Mouse (Mus musculus): ENCODE measurements at regions not wholly inside any gene's neighbourhood (a gene's known extent, or its start where the extent isn't known, plus 50 kb on each side); places are given as distances from the start of the nearest gene placed in this dataset.

DNA sequence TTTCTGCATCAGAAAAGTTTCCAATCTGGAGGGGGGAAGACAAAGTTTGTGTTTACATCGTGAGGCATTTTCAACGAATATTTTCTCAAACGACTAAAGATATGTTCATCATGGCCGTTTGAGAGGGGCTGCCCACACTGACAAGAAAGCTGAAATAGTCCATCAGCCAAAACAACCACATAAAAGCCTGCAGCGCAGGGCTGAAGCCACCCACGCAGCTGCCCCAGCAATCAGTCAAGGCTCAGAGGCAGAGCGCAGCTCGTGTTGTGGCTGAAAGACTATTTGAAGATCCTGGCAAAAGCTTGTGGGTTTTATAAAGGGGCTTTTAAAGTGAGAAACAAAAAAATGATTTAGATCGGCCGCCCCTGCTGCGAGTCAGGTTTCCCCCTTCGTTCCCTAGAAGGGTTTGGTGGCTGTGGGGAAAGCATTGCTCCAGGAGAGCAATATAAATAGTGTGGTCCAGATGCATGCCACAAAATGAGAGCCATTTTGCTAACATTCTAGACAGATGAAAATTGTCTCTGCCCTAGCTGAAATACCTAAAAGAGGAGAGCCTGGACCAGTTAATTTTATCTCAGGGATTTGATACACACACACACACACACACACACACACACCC, 105.0 kb upstream of the Otud4 start:
- Histone ChIP-seq H3K4me1 (replicated peaks; ENCODE audit: control insufficient read depth, insufficient read depth, low read length) (no peaks in the 10 kb centered on the region), H3K27ac (ENCODE audit: low read length) (no peak overlapping the region), H3K36me3 (ENCODE audit: control insufficient read depth, insufficient read depth, low read length) (no peaks in the 10 kb centered on the region), H3K9me3 (ENCODE audit: control insufficient read depth, low read length) (no peaks in the 10 kb centered on the region), H3K27me3 (ENCODE audit: control insufficient read depth, insufficient read depth, low read depth, low read length) (no peaks in the 10 kb centered on the region), H3K4me2 (ENCODE audit: low read depth, low read length) (no peak overlapping the region), H3K4me3 (ENCODE audit: low read length) (no peak overlapping the region), H3K9ac (ENCODE audit: low read length) (no peak overlapping the region)
- ATAC-seq (ENCODE audit: low read depth): no peak
- WGBS: 47% methylated on average over 12 of the region's 12 CpGs

- ATAC-seq (ENCODE audit: low read depth): no peak
- H3K36me3 ChIP-seq (ENCODE audit: control insufficient read depth, insufficient read depth, low read length): no peaks in the 10 kb centered on the region
- no peak overlapping the region for H3K9ac ChIP-seq (ENCODE audit: low read length)
- H3K27me3 ChIP-seq (ENCODE audit: control insufficient read depth, insufficient read depth, low read depth, low read length): no peaks in the 10 kb centered on the region
- no peaks in the 10 kb centered on the region for H3K4me1 ChIP-seq (replicated peaks; ENCODE audit: control insufficient read depth, insufficient read depth, low read length)
- WGBS: 26% methylated on average over 4 of the region's 4 CpGs
- H3K27ac ChIP-seq (ENCODE audit: low read length): no peak overlapping the region
- H3K4me3 ChIP-seq (ENCODE audit: low read length): no peak overlapping the region
- no peak overlapping the region for H3K4me2 ChIP-seq (ENCODE audit: low read depth, low read length)
- H3K9me3 ChIP-seq (ENCODE audit: control insufficient read depth, low read length): no peaks in the 10 kb centered on the region
Measured at GRCm38 (mm10) chr8:79529556-79529955, 109.9 kb upstream of the Otud4 start.

DNA sequence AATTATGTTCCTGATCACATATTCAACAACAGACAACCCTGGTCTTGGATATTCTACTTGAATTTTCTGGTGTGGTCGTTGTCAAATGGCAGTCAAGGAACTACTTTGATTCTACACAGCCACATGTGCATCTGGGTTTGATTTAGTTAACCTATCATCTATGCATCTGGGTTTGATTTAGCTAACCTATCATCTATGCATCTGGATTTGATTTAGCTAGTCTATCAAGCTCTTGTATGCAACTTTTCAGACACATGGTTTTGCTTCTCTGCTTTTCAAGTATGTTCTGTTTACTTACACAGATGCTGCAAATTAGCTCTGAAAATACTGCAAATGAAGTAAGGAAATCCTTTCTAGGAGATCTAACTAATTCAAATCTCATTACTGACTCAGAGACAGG, 117.4 kb upstream of the Otud4 start:
- H3K4me2 ChIP-seq (ENCODE audit: low read depth, low read length): no peak overlapping the region
- H3K36me3 ChIP-seq (ENCODE audit: control insufficient read depth, insufficient read depth, low read length): no peaks in the 10 kb centered on the region
- no peak for ATAC-seq (ENCODE audit: low read depth)
- H3K9me3 ChIP-seq (ENCODE audit: control insufficient read depth, low read length): no peaks in the 10 kb centered on the region
- no peaks in the 10 kb centered on the region for H3K4me1 ChIP-seq (replicated peaks; ENCODE audit: control insufficient read depth, insufficient read depth, low read length)
- no peak overlapping the region for H3K4me3 ChIP-seq (ENCODE audit: low read length)
- no peak overlapping the region for H3K9ac ChIP-seq (ENCODE audit: low read length)
- 60% methylated on average over 1 of the region's 1 CpGs for WGBS
- no peaks in the 10 kb centered on the region for H3K27me3 ChIP-seq (ENCODE audit: control insufficient read depth, insufficient read depth, low read depth, low read length)
- no peak overlapping the region for H3K27ac ChIP-seq (ENCODE audit: low read length)

- WGBS: 56% methylated on average over 4 of the region's 4 CpGs
- no peaks in the 10 kb centered on the region for H3K36me3 ChIP-seq (ENCODE audit: control insufficient read depth, insufficient read depth, low read length)
Measured at GRCm38 (mm10) chr8:79518966-79519365, 119.6 kb upstream of the Smad1 start.

GRCm38 (mm10) chr8:79515282-79515783, 116.0 kb upstream of the Smad1 start:
- no peak overlapping the region for H3K4me2 ChIP-seq (ENCODE audit: low read depth, low read length)
- WGBS: 37% methylated on average over 6 of the region's 6 CpGs
- H3K9ac ChIP-seq (ENCODE audit: low read length): no peak overlapping the region
- no peaks in the 10 kb centered on the region for H3K36me3 ChIP-seq (ENCODE audit: control insufficient read depth, insufficient read depth, low read length)
- no peaks in the 10 kb centered on the region for H3K4me1 ChIP-seq (replicated peaks; ENCODE audit: control insufficient read depth, insufficient read depth, low read length)
- H3K4me3 ChIP-seq (ENCODE audit: low read length): no peak overlapping the region
- H3K9me3 ChIP-seq (ENCODE audit: control insufficient read depth, low read length): no peaks in the 10 kb centered on the region
- H3K27ac ChIP-seq (ENCODE audit: low read length): no peak overlapping the region
- no peaks in the 10 kb centered on the region for H3K27me3 ChIP-seq (ENCODE audit: control insufficient read depth, insufficient read depth, low read depth, low read length)
- no peak for ATAC-seq (ENCODE audit: low read depth)

More at GRCm38 (mm10) chr8:79518966-79519365, 119.6 kb upstream of the Smad1 start:
- no peak overlapping the region for H3K4me2 ChIP-seq (ENCODE audit: low read depth, low read length)
- H3K4me1 ChIP-seq (replicated peaks; ENCODE audit: control insufficient read depth, insufficient read depth, low read length): no peaks in the 10 kb centered on the region
- ATAC-seq (ENCODE audit: low read depth): no peak
- no peaks in the 10 kb centered on the region for H3K9me3 ChIP-seq (ENCODE audit: control insufficient read depth, low read length)
- H3K4me3 ChIP-seq (ENCODE audit: low read length): no peak overlapping the region
- H3K27ac ChIP-seq (ENCODE audit: low read length): no peak overlapping the region
- H3K9ac ChIP-seq (ENCODE audit: low read length): no peak overlapping the region
- H3K27me3 ChIP-seq (ENCODE audit: control insufficient read depth, insufficient read depth, low read depth, low read length): no peaks in the 10 kb centered on the region

GRCm38 (mm10) chr8:79514655-79515278, 115.4 kb upstream of the Smad1 start:
- Histone ChIP-seq H3K9ac (ENCODE audit: low read length) (no peak overlapping the region), H3K4me1 (replicated peaks; ENCODE audit: control insufficient read depth, insufficient read depth, low read length) (no peaks in the 10 kb centered on the region), H3K36me3 (ENCODE audit: control insufficient read depth, insufficient read depth, low read length) (no peaks in the 10 kb centered on the region), H3K4me3 (ENCODE audit: low read length) (no peak overlapping the region), H3K27ac (ENCODE audit: low read length) (no peak overlapping the region), H3K4me2 (ENCODE audit: low read depth, low read length) (no peak overlapping the region), H3K27me3 (ENCODE audit: control insufficient read depth, insufficient read depth, low read depth, low read length) (no peaks in the 10 kb centered on the region), H3K9me3 (ENCODE audit: control insufficient read depth, low read length) (no peaks in the 10 kb centered on the region)
- 31% methylated on average over 4 of the region's 4 CpGs for WGBS
- no peak for ATAC-seq (ENCODE audit: low read depth)

DNA sequence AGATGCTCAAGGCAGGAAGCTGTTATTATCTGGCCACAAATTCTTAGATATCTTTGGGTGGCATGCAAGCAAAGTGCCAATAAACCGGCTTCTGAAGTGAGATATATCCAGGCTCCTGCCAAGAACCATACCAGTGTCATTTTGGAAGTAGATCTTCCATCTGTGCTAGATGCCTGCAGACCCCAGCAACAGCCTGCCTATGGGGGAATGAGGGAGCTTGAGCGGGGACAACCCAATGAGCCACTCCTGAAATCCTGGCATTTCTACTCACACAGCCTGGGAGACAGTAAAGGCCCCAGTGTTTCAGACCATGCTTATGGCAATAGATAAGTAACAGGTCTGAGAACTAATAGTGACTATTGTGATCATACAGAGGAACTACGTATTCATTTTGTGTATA, 109.3 kb upstream of the Smad1 start:
- H3K36me3 ChIP-seq (ENCODE audit: control insufficient read depth, insufficient read depth, low read length): no peaks in the 10 kb centered on the region
- no peaks in the 10 kb centered on the region for H3K27me3 ChIP-seq (ENCODE audit: control insufficient read depth, insufficient read depth, low read depth, low read length)
- H3K9me3 ChIP-seq (ENCODE audit: control insufficient read depth, low read length): no peaks in the 10 kb centered on the region
- no peaks in the 10 kb centered on the region for H3K4me1 ChIP-seq (replicated peaks; ENCODE audit: control insufficient read depth, insufficient read depth, low read length)
- H3K9ac ChIP-seq (ENCODE audit: low read length): no peak overlapping the region
- ATAC-seq (ENCODE audit: low read depth): no peak
- H3K4me2 ChIP-seq (ENCODE audit: low read depth, low read length): no peak overlapping the region
- 84% methylated on average over 3 of the region's 3 CpGs for WGBS
- no peak overlapping the region for H3K4me3 ChIP-seq (ENCODE audit: low read length)
- no peak overlapping the region for H3K27ac ChIP-seq (ENCODE audit: low read length)

- Histone ChIP-seq H3K27me3 (ENCODE audit: control insufficient read depth, insufficient read depth, low read depth, low read length) (no peaks in the 10 kb centered on the region), H3K9ac (ENCODE audit: low read length) (no peak overlapping the region), H3K4me2 (ENCODE audit: low read depth, low read length) (no peak overlapping the region), H3K36me3 (ENCODE audit: control insufficient read depth, insufficient read depth, low read length) (no peaks in the 10 kb centered on the region), H3K4me1 (replicated peaks; ENCODE audit: control insufficient read depth, insufficient read depth, low read length) (no peaks in the 10 kb centered on the region), H3K27ac (ENCODE audit: low read length) (no peak overlapping the region), H3K9me3 (ENCODE audit: control insufficient read depth, low read length) (no peaks in the 10 kb centered on the region), H3K4me3 (ENCODE audit: low read length) (no peak overlapping the region)
- WGBS: 63% methylated on average over 5 of the region's 5 CpGs
- ATAC-seq (ENCODE audit: low read depth): no peak
Measured at GRCm38 (mm10) chr8:79505381-79505780, 106.1 kb upstream of the Smad1 start.

GRCm38 (mm10) chr8:79503906-79504305, 104.6 kb upstream of the Smad1 start:
- no peak for ATAC-seq (ENCODE audit: low read depth)
- Histone ChIP-seq H3K9me3 (ENCODE audit: control insufficient read depth, low read length) (no peaks in the 10 kb centered on the region), H3K36me3 (ENCODE audit: control insufficient read depth, insufficient read depth, low read length) (no peaks in the 10 kb centered on the region), H3K27ac (ENCODE audit: low read length) (no peak overlapping the region), H3K4me3 (ENCODE audit: low read length) (no peak overlapping the region), H3K9ac (ENCODE audit: low read length) (no peak overlapping the region), H3K4me1 (replicated peaks; ENCODE audit: control insufficient read depth, insufficient read depth, low read length) (no peaks in the 10 kb centered on the region; the same call in 1 of the 2 replicates), H3K27me3 (ENCODE audit: control insufficient read depth, insufficient read depth, low read depth, low read length) (no peaks in the 10 kb centered on the region), H3K4me2 (ENCODE audit: low read depth, low read length) (no peak overlapping the region)
- 69% methylated on average over 2 of the region's 2 CpGs for WGBS

All from lung, embryonic 16.5 days (tissue).